Mouse (Mus musculus) cerebellum, adult 11-12 months (tissue): Measurements from ENCODE around the gene Psmb11.

Experiments
- DNase-seq: peaks from one replicate; pipeline ENCODE4 v3.0.0; 2022

The Psmb11 gene

GRCm38 (mm10) chr14:54621133-54621532 lies at the start of gene Psmb11:
Gene Psmb11 (plus strand): TSS chr14:54621433.
- DNase-seq = no peak

DNA sequence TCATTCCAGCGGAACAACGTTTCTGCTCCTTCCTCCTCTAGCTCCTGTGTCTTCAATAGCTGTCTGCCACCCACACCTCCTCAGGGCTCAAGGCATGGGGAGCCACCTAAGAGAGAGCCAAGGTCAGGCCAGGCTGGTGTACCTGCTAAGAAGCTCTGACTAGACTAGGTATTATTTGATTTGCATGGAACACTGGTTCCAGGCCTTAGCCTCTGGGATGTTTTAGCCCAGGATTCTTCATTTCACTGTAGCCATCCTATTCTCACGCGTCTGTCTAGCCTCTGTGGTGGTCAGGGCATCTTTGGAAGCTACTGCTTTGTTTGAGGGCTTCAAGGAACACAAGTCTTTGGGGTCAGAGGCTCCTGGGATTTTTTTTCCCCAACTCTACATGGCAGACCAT lies 49.1 kb upstream of the Psmb11 start:
- no peak for DNase-seq

- DNase-seq = no peak
Measured at GRCm38 (mm10) chr14:54572790-54573736, 48.2 kb upstream of the Psmb11 start.

DNA sequence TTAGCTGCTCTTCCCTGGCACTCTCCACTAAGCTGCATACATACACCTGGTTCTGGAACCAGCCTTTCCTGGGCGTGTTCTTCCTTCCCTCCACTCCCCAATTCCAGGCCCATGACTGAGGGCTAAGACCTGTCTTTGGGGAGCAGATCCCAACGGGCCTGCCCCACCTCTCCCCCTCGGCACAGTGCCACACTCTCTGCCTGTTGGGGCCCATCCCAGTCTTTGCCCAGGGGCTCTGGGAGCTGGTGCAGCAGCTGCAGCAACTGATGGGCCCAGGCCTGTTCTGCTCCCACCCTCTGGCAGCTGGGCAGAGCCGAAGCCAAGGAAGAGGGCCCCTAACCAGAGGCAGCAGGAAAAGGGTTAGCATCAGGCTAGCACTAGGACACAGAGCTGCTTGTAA lies 47.0 kb upstream of the Psmb11 start:
- no peak for DNase-seq

DNA sequence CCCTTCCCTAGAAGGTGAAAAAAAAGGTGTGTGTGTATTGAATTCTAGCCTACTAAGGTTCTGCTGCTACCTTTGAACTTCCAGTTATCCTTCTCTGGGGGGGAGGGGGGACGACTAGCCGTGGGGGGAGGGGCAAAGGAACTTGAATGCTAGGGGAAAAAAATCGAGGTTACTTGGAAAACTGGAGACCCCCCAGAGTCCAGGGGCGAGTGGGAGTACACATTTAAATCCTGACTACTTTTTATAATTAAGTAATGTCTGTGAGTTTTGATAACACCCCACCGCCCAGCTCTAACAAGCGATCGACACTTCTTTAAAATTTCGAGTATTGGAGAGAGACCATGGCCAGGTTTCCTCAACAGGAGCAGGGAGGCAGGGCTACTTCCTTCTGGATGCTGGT lies 46.2 kb upstream of the Psmb11 start:
- DNase-seq = no peak

GRCm38 (mm10) chr14:54575631-54576030 lies 45.6 kb upstream of the Psmb11 start:
- no peak for DNase-seq

DNA sequence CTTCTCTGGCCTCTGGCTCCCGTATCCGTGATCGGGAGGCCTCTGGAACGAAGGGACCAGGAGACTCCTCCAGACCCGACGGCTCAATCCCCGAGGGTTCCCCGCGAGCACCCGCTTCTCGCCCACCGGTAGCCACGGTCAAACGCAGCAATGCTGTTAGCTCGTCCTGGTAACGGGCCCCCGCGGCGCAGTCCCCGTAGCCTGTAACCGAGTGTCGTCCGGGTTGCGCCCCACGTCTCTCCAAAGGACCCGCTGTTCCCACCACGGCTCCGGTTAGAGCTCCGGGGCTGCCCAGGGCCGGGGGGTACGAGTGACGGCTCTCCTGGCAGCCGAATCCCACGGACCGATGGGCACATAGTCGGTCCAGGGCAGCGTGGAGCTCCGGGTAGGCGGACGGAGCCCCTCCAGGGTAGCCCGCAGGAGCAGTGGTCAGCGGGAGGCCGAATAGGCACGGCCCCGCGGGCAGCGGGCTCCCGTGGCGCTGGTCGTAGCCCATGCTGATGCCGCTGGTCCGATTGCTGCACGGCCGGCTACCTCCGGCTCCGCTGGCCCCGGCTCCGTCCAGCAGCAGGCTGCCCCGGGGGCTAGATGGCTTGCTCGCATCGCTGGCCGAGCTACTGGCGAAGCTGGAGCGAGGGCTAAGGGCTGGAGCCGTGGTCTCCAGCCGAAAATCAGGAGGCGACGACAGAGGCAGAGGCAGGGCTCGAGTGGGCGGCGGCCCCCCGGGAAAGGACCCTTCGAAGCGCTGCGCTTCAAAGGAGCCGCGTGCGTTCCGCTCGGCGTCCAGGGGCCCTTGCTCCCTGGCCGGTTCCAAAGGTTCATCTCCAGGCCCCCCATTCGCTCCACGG lies 44.8 kb upstream of the Psmb11 start:
- DNase-seq = no peak

DNA sequence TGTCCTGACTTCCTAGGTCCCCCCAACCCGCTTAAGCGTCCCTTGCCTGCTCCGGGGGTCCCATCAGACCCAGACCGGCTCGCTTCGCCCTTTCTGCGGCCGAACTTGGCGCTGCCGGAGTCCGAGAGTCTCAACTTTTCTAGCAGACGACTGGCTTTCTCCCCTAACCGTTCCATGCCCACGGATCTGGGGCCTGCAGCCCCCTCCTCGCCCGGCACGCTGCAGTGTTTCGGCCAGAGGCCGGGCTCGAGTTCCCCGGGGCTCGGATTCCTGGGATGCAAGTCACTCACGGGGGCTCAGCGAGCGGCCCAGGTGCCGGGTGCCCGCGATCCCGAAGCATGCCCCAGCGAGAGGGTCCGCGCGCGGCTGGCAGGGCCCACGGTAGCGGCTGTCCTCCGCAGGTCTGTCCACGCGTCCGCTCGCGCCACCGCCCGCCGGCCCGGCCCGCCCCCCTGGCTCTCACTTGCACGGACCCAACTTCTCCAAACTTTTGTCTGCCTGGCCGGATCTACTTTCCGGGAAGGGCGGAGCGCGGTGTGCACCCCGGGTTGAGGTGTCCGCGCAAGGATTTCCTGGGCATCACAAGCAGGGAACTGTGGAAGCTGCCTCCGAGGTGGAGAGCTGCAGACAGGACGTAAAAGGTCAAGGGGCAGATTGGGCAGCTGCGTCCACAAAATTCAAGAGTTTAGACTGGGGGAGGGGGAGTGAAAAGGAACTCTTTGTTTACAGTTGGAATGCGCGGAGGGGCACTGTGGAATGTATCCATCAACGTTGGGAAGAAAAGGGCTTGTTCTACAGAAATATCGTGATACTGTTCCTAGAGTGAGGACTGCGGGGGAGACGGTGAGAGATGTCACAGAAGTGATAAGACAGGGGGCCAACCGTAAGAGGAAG lies 43.9 kb upstream of the Psmb11 start, which contains the start of gene Ajuba:
Gene Ajuba (minus strand): TSS at position 470 of the 894 bp plus-strand sequence.
- peak; percentile 27 for DNase-seq

GRCm38 (mm10) chr14:54578063-54578462 lies 43.2 kb upstream of the Psmb11 start:
- no peak for DNase-seq

DNA sequence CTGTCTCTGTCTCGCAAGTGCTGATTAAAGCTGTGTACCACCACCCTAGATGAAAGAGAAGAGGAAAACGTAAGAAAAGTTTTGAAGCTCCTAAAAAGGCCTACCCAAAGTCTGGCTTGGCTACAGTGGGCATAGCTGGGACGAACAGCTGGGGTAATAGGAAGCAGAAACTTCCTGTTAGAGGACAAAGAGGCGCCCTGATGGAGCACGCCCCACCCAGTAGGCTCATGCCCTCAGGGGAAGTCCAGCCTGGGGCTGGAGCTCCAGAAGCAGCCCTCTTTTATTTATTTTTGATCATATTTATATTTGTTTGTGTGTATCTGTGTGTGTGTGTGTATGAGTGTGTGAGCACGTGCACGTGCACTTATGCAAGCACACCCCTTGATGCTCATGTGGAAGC lies 41.6 kb upstream of the Psmb11 start:
- no peak for DNase-seq

- DNase-seq = no peak
Measured at GRCm38 (mm10) chr14:54582536-54582935, 38.7 kb upstream of the Psmb11 start.

DNA sequence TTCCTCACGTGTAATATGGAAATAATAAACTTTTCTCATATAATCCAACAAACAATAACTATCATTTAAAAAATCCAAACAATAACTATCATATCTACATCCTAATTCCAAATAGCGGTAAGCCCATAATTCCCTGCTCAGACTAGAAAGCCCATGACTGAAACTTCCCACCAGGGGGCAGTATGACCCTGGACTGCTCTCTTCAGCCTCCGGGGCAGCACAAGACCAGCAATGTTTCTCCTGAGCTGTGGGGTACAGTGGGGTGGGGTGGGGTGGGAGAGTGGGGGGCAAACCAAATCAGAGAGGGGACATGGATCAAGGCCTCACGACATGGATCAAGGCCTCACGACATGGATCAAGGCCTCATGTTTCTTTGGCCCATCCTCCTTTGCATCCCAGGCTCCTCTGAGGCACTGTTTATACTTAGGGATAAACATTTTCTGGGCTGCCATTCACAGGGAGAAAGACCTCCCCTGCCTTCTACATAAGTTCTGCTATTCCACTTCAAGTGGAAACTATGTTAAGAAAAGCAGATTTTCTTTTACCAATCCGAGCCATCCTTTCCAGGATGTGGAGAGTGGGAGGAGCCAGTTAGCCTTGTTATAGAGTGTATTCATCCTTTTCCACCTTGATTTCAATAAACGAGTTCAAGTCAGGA lies 37.4 kb upstream of the Psmb11 start:
- no peak for DNase-seq

DNA sequence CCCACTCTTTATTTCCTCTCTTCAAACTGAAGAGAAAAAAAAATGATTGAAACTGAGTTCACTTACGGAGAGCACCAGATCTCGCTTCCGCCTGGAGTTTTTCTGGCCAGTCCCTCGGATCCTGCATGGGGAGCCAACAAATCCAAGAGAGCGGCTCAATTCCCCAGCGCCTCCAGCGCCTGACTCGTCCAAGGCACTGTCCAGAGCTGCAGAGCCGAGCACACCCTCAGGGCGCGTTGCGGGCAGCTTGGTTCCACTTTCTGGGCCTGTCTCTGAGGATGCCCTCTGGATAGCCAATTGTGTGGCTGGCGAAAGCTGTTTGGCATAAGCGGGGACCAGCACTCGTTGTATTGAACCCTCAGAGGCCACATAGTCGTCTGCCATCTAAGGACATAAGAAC lies 30.2 kb upstream of the Psmb11 start:
- DNase-seq = peak; percentile 1

DNA sequence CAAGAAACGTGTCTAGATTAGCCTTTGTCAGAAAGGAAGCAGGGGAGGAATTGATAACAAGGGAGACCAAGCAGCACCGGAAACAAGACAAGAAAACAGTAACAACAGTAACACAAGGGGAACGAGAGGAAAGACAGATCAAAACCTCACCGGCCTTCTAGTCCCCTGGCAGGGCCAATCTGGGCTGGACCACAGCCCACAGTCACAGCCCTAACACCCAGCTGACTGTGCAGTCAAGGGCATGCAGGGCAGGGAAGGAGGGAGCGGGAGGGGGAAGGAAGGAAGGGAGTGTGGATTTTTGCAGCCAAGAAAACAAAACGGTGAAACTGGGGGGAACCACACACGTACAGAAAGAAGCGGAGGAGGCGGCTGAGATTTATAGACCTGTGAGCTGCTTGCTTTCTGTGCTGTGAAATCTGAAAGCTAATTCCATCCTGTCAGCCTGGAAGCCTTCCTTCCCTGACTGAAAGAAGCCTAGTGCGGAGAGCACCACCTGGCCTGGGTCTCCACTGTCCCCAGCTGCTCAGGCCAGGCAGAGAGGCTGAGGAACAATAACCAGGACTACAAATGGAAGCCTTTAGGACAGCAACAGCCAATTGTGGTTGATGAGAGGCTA lies 28.8 kb upstream of the Psmb11 start:
- DNase-seq = no peak

DNA sequence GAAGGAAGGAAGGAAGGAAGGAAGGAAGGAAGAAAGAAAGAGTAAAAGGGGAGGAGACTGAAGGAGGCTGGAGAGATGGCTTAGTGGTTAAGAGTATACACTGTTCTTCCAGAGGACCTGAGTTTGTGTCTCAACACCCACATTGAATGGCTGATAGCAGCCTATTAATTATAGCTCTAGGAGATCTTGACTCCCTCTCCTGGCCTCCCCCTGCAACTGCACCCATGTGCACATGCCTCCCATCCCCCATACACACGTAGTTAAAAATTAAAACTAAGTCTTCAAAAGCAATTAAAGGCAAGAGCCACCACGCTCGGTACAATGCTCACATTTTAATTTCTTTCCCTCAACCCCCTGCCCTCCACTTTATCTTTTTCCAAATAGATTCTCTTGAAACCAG lies 27.2 kb upstream of the Psmb11 start:
- no peak for DNase-seq

- no peak for DNase-seq
Measured at GRCm38 (mm10) chr14:54594631-54595414, 26.4 kb upstream of the Psmb11 start.

- no peak for DNase-seq
Measured at GRCm38 (mm10) chr14:54597084-54597483, 24.1 kb upstream of the Psmb11 start.

- no peak for DNase-seq
Measured at GRCm38 (mm10) chr14:54601601-54602000, 19.6 kb upstream of the Psmb11 start.

GRCm38 (mm10) chr14:54602613-54603012 lies 18.6 kb upstream of the Psmb11 start:
- DNase-seq = peak; percentile 60

DNA sequence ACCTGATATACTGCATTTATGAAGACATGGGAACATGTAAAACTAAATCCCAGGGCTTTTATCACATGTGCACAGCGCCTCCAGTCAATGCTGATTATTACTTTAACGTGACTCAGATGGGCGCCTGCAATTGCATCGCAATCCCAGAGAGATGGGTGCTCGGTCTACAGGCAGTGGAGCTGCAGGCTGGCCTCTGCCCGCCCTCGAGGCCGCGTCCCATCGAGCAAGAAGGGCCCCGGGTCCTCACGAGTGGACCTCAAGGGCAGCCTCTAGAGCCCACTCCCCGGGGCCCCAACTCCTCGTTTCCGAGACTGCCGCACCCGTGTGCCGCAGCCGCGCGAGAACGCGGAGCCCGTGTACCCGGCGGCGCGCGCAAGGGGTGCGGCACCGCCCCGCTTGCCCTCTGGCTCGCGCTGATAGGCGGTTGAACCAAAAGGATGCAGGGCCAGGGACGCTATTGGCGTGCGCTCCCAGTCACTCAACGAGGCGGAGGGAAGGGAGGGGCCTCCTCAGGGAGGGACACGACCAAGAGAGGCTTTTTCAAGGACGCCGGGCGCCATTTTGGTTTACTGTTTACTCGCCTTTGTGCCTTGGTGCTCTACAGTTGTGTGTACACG lies 18.1 kb upstream of the Psmb11 start:
- peak; percentile 98 for DNase-seq
